Mouse (Mus musculus): ENCODE data around the gene Rnf130. TPM values are rescaled to one million over a fixed set of nuclear protein-coding genes. Genes with fewer than 3 reads are reported as not detected.
A peak's percentile ranks its signal among the peaks of the same experiment; 100 is the strongest.

The Rnf130 gene
- polyA plus RNA-seq, 1 experiment from 2014 or later = 46.5 TPM

- H3K4me1 ChIP-seq (replicated peaks; ENCODE audit: control insufficient read depth, insufficient read depth, low read length) = no peaks in the 10 kb centered on the region
- ATAC-seq = no peak
Observed at GRCm38 (mm10) chr11:49982881-49983280, 42.3 kb upstream of the Rnf130 start.

GRCm38 (mm10) chr11:49983875-49984552 lies 41.1 kb upstream of the Rnf130 start:
- ATAC-seq = no peak
- no peak overlapping the region for H3K4me3 ChIP-seq (ENCODE audit: low read depth, low read length)
- H3K9ac ChIP-seq (ENCODE audit: low read depth, low read length) = no peak overlapping the region
- no peaks in the 10 kb centered on the region for H3K9me3 ChIP-seq (ENCODE audit: control insufficient read depth)
- WGBS = 63% methylated on average over 4 of the region's 4 CpGs
- H3K4me2 ChIP-seq (replicated peaks; ENCODE audit: low read depth) = no peak overlapping the region
- TF ChIP-seq CTCF (IDR thresholded peaks at IDR 0.05; ENCODE audit: low read depth) = no peak
- H3K27me3 ChIP-seq (replicated peaks; ENCODE audit: control insufficient read depth, insufficient read depth, low read length) = no peaks in the 10 kb centered on the region
- no peak overlapping the region for H3K27ac ChIP-seq (ENCODE audit: low read depth, low read length)
- H3K4me1 ChIP-seq (replicated peaks; ENCODE audit: control insufficient read depth, insufficient read depth, low read length) = no peaks in the 10 kb centered on the region
- H3K36me3 ChIP-seq (ENCODE audit: control insufficient read depth, insufficient read depth) = no peaks in the 10 kb centered on the region

More at GRCm38 (mm10) chr11:49982881-49983280, 42.3 kb upstream of the Rnf130 start:
- no peaks in the 10 kb centered on the region for H3K9me3 ChIP-seq (ENCODE audit: control insufficient read depth)
- no peak for TF ChIP-seq CTCF (IDR thresholded peaks at IDR 0.05; ENCODE audit: low read depth)
- H3K9ac ChIP-seq (ENCODE audit: low read depth, low read length) = no peak overlapping the region
- H3K4me2 ChIP-seq (replicated peaks; ENCODE audit: low read depth) = no peak overlapping the region
- no peak overlapping the region for H3K27ac ChIP-seq (ENCODE audit: low read depth, low read length)
- no peaks in the 10 kb centered on the region for H3K27me3 ChIP-seq (replicated peaks; ENCODE audit: control insufficient read depth, insufficient read depth, low read length)
- H3K36me3 ChIP-seq (ENCODE audit: control insufficient read depth, insufficient read depth) = no peaks in the 10 kb centered on the region
- 49% methylated on average over 4 of the region's 4 CpGs for WGBS
- H3K4me3 ChIP-seq (ENCODE audit: low read depth, low read length) = no peak overlapping the region

- Histone ChIP-seq H3K27me3 (replicated peaks; ENCODE audit: control insufficient read depth, insufficient read depth, low read length) (no peaks in the 10 kb centered on the region), H3K4me1 (replicated peaks; ENCODE audit: control insufficient read depth, insufficient read depth, low read length) (no peaks in the 10 kb centered on the region), H3K27ac (ENCODE audit: low read depth, low read length) (no peak overlapping the region), H3K4me2 (replicated peaks; ENCODE audit: low read depth) (no peak overlapping the region), H3K9ac (ENCODE audit: low read depth, low read length) (no peak overlapping the region), H3K4me3 (ENCODE audit: low read depth, low read length) (no peak overlapping the region), H3K36me3 (ENCODE audit: control insufficient read depth, insufficient read depth) (no peaks in the 10 kb centered on the region), H3K9me3 (ENCODE audit: control insufficient read depth) (no peaks in the 10 kb centered on the region)
- no peak for TF ChIP-seq CTCF (IDR thresholded peaks at IDR 0.05; ENCODE audit: low read depth)
- ATAC-seq = no peak
- 73% methylated on average over 4 of the region's 4 CpGs for WGBS
Observed at GRCm38 (mm10) chr11:49985009-49985408, 40.1 kb upstream of the Rnf130 start.

GRCm38 (mm10) chr11:49986277-49987036 lies 38.7 kb upstream of the Rnf130 start:
- H3K4me1 ChIP-seq (replicated peaks; ENCODE audit: control insufficient read depth, insufficient read depth, low read length) = no peaks in the 10 kb centered on the region
- H3K4me2 ChIP-seq (replicated peaks; ENCODE audit: low read depth) = no peak overlapping the region
- no peaks in the 10 kb centered on the region for H3K27me3 ChIP-seq (replicated peaks; ENCODE audit: control insufficient read depth, insufficient read depth, low read length)
- H3K9me3 ChIP-seq (ENCODE audit: control insufficient read depth) = no peaks in the 10 kb centered on the region
- TF ChIP-seq CTCF (IDR thresholded peaks at IDR 0.05; ENCODE audit: low read depth) = peak; percentile 90
- H3K27ac ChIP-seq (ENCODE audit: low read depth, low read length) = no peak overlapping the region
- peak; percentile 66; the same call in 1 of the 2 replicates for ATAC-seq
- 27% methylated on average over 10 of the region's 10 CpGs for WGBS
- no peak overlapping the region for H3K4me3 ChIP-seq (ENCODE audit: low read depth, low read length)
- H3K36me3 ChIP-seq (ENCODE audit: control insufficient read depth, insufficient read depth) = no peaks in the 10 kb centered on the region
- H3K9ac ChIP-seq (ENCODE audit: low read depth, low read length) = no peak overlapping the region

- Histone ChIP-seq H3K4me2 (replicated peaks; ENCODE audit: low read depth) (no peak overlapping the region), H3K9me3 (ENCODE audit: control insufficient read depth) (no peaks in the 10 kb centered on the region), H3K4me3 (ENCODE audit: low read depth, low read length) (no peak overlapping the region), H3K9ac (ENCODE audit: low read depth, low read length) (no peak overlapping the region), H3K27ac (ENCODE audit: low read depth, low read length) (no peak overlapping the region), H3K4me1 (replicated peaks; ENCODE audit: control insufficient read depth, insufficient read depth, low read length) (no peaks in the 10 kb centered on the region), H3K27me3 (replicated peaks; ENCODE audit: control insufficient read depth, insufficient read depth, low read length) (no peaks in the 10 kb centered on the region), H3K36me3 (ENCODE audit: control insufficient read depth, insufficient read depth) (no peaks in the 10 kb centered on the region)
- ATAC-seq = peak; percentile 53; the same call in 1 of the 2 replicates
- WGBS = 9% methylated on average over 2 of the region's 2 CpGs
- no peak for TF ChIP-seq CTCF (IDR thresholded peaks at IDR 0.05; ENCODE audit: low read depth)
Observed at GRCm38 (mm10) chr11:49994536-49994935, 30.6 kb upstream of the Rnf130 start.

- ATAC-seq = no peak
- no peak for TF ChIP-seq CTCF (IDR thresholded peaks at IDR 0.05; ENCODE audit: low read depth)
- no peaks in the 10 kb centered on the region for H3K27me3 ChIP-seq (replicated peaks; ENCODE audit: control insufficient read depth, insufficient read depth, low read length)
- WGBS = 64% methylated on average over 4 of the region's 4 CpGs
- H3K4me2 ChIP-seq (replicated peaks; ENCODE audit: low read depth) = no peak overlapping the region
- H3K4me3 ChIP-seq (ENCODE audit: low read depth, low read length) = no peak overlapping the region
- H3K9me3 ChIP-seq (ENCODE audit: control insufficient read depth) = no peaks in the 10 kb centered on the region
- H3K36me3 ChIP-seq (ENCODE audit: control insufficient read depth, insufficient read depth) = no peaks in the 10 kb centered on the region
- H3K9ac ChIP-seq (ENCODE audit: low read depth, low read length) = no peak overlapping the region
- no peaks in the 10 kb centered on the region for H3K4me1 ChIP-seq (replicated peaks; ENCODE audit: control insufficient read depth, insufficient read depth, low read length)
- H3K27ac ChIP-seq (ENCODE audit: low read depth, low read length) = no peak overlapping the region
Observed at GRCm38 (mm10) chr11:49996398-49996797, 28.7 kb upstream of the Rnf130 start.
